ENCODE assay signal across 19 mouse cellular contexts in genomic region chr1:184857216-184857615, GRCm38 (mm10). TPM values are rescaled to one million over a fixed set of nuclear protein-coding genes. Genes with fewer than 3 reads are reported as not detected.
"Had no signal": no experiment of that assay in that cellular context is flagged by ENCODE, and none has a peak within 500 bp of the region (broad histone marks: within the 10 kb centered on the region; RNA-seq: fewer than 3 reads in every experiment).

No protein-coding gene starts in this region.

- H3K36me3 ChIP-seq: kidney, embryonic 15.5 days; limb, embryonic 13.5 days; liver, embryonic 15.5 days; midbrain, embryonic 10.5 days; midbrain, embryonic 15.5 days; neural tube, embryonic 13.5 days had no signal

- H3K9me3 ChIP-seq: kidney, embryonic 15.5 days; limb, embryonic 13.5 days; liver, embryonic 15.5 days; midbrain, embryonic 10.5 days; midbrain, embryonic 15.5 days; neural tube, embryonic 13.5 days had no signal

- DNase-seq: kidney, adult 2 months; kidney, postnatal 14 days; layer of hippocampus, postnatal 36 days; lung, embryonic 14.5 days; lung, postnatal 10 days; lung, postnatal 4 days; retina, postnatal 1 day; spleen, adult 18-20 months; thymus, adult 18-20 months; thymus, postnatal 14 days had no signal

- H3K9ac ChIP-seq: kidney, embryonic 15.5 days; limb, embryonic 13.5 days; liver, embryonic 15.5 days; lung, embryonic 14.5 days; midbrain, embryonic 15.5 days; neural tube, embryonic 13.5 days had no signal

- H3K4me2 ChIP-seq: kidney, embryonic 15.5 days; limb, embryonic 13.5 days; liver, embryonic 15.5 days; lung, embryonic 14.5 days; midbrain, embryonic 15.5 days; neural tube, embryonic 13.5 days had no signal

- H3K4me3 ChIP-seq: kidney, embryonic 15.5 days; limb, embryonic 13.5 days; liver, embryonic 15.5 days; midbrain, embryonic 10.5 days; midbrain, embryonic 15.5 days; neural tube, embryonic 13.5 days had no signal

- H3K27me3 ChIP-seq: kidney, embryonic 15.5 days; limb, embryonic 13.5 days; midbrain, embryonic 15.5 days had no signal

- H3K27ac ChIP-seq: kidney, embryonic 15.5 days; limb, embryonic 13.5 days; liver, embryonic 15.5 days; midbrain, embryonic 10.5 days; midbrain, embryonic 15.5 days; neural tube, embryonic 13.5 days had no signal

- ATAC-seq: intestine, embryonic 16.5 days; midbrain, embryonic 15.5 days had no signal

RNA-seq across cellular contexts. Expression of gene C130074G19Rik, which starts 25.8 kb away (rescaled TPM):
- total RNA-seq: megakaryocyte, adult 5-6 weeks; monocyte, adult 5-6 weeks had no signal

RNA-seq across cellular contexts. Expression of gene Marc1, which starts 46.1 kb away (rescaled TPM):
- total RNA-seq: monocyte, adult 5-6 weeks had no signal
- polyA plus RNA-seq: lung, embryonic 14.5 days; midbrain, embryonic 10.5 days; midbrain, embryonic 15.5 days; neural tube, embryonic 13.5 days had no signal
